Mouse (Mus musculus) MEL (cell line): Measurements from ENCODE around the gene Pccb. TPM values are rescaled to one million over a fixed set of nuclear protein-coding genes. Genes with fewer than 3 reads are reported as not detected.

Source experiments
- DNase-seq: peaks from one replicate; pipeline ENCODE4 v3.0.0; 2011; ENCODE audit warnings: low read depth, low spot score
- H3K27ac ChIP-seq: 2 replicates; pipeline ENCODE4 v1.5.1; 2012; ENCODE audit warnings: low read depth, mild to moderate bottlenecking, control low read depth, low read length, moderate library complexity; ENCODE audit not compliant: control insufficient read depth
- H3K27me3 ChIP-seq, 2 experiments: fragments of 150-350 bp in 1 of 2; sonication (generic) in 1 of 2; 2 replicates each; pipeline ENCODE4 v1.6.1; 2012; ENCODE audit warnings: low read length in 2 of 2, mild to moderate bottlenecking in 2 of 2, improper control_type of control experiment in 1 of 2, moderate library complexity in 1 of 2; ENCODE audit not compliant: insufficient read depth in 2 of 2, control insufficient read depth in 1 of 2
- H3K36me3 ChIP-seq, 2 experiments: 2 replicates each; pipeline ENCODE4 v1.6.1; 2012 to 2014; ENCODE audit warnings: low read length in 2 of 2, improper control_type of control experiment in 1 of 2, inconsistent platforms in 1 of 2, mild to moderate bottlenecking in 1 of 2; ENCODE audit not compliant: insufficient read depth in 2 of 2, control insufficient read depth in 1 of 2
- H3K4me1 ChIP-seq, 2 experiments: fragments of 150-350 bp in 1 of 2; sonication (generic) in 1 of 2; 2 replicates each; pipeline ENCODE4 v1.6.1; 2012; ENCODE audit warnings: low read length in 2 of 2, improper control_type of control experiment in 1 of 2, mild to moderate bottlenecking in 1 of 2; ENCODE audit not compliant: insufficient read depth in 2 of 2, control insufficient read depth in 1 of 2
- H3K4me3 ChIP-seq, 2 experiments: fragments of 150-350 bp in 1 of 2; sonication (generic) in 1 of 2; 2 replicates each; pipeline ENCODE4 v1.5.1; 2012; ENCODE audit warnings: low read depth in 2 of 2, low read length in 2 of 2, mild to moderate bottlenecking in 2 of 2, moderate library complexity in 2 of 2, control low read depth in 1 of 2, improper control_type of control experiment in 1 of 2; ENCODE audit not compliant: control insufficient read depth in 1 of 2, insufficient read depth in 1 of 2
- H3K79me2 ChIP-seq: 2 replicates; pipeline ENCODE4 v1.6.1; 2012; ENCODE audit warnings: mild to moderate bottlenecking, low read length, moderate library complexity; ENCODE audit not compliant: control insufficient read depth, poor library complexity, insufficient read depth
- H3K9ac ChIP-seq: 2 replicates; pipeline ENCODE4 v1.6.1; 2012; ENCODE audit warnings: low read depth, mild to moderate bottlenecking, control low read depth, low read length, moderate library complexity; ENCODE audit not compliant: control insufficient read depth, poor library complexity, severe bottlenecking
- H3K9me3 ChIP-seq: fragments of 150-350 bp; sonication (generic); replicated peaks from 2 replicates; pipeline ENCODE4 v1.6.1; 2012; ENCODE audit warnings: mild to moderate bottlenecking, low read length, improper control_type of control experiment, moderate library complexity; ENCODE audit not compliant: insufficient read depth
- CHD1 ChIP-seq: IDR thresholded peaks from 2 replicates; pipeline ENCODE4 v1.6.1; 2012; ENCODE audit warnings: low read depth, mild to moderate bottlenecking, inconsistent platforms, low read length, improper control_type of control experiment
- CHD2 ChIP-seq: IDR thresholded peaks from 2 replicates; pipeline ENCODE4 v1.6.1; 2011; ENCODE audit warnings: low read length, improper control_type of control experiment
- CTCF ChIP-seq, 3 experiments: IDR thresholded peaks in 2 of 3; conservative IDR thresholded peaks in 1 of 3; 2 replicates each; pipeline ENCODE4 v1.5.1; 2011 to 2012; ENCODE audit warnings: low read length in 3 of 3, low read depth in 2 of 3, mild to moderate bottlenecking in 2 of 3, improper control_type of control experiment in 1 of 3, inconsistent platforms in 1 of 3, mixed read lengths in 1 of 3, moderate library complexity in 1 of 3; ENCODE audit not compliant: control insufficient read depth in 1 of 3, insufficient read depth in 1 of 3, poor library complexity in 1 of 3, severe bottlenecking in 1 of 3
- E2F4 ChIP-seq: IDR thresholded peaks from 2 replicates; pipeline ENCODE4 v1.6.1; 2011; ENCODE audit warnings: low read depth, low read length, improper control_type of control experiment, borderline replicate concordance
- GATA1 ChIP-seq: IDR thresholded peaks from 2 replicates; pipeline ENCODE4 v1.6.1; 2011; ENCODE audit warnings: low read depth, low read length, improper control_type of control experiment
- JUND ChIP-seq: IDR thresholded peaks from 2 replicates; pipeline ENCODE4 v1.6.1; 2011; ENCODE audit warnings: low read depth, mild to moderate bottlenecking, improper control_type of control experiment, low read length
- KAT2A ChIP-seq: conservative IDR thresholded peaks from 2 replicates; pipeline ENCODE4 v1.6.1; 2012; ENCODE audit warnings: low read depth, low read length, improper control_type of control experiment, inconsistent platforms
- MAX ChIP-seq: IDR thresholded peaks from 2 replicates; pipeline ENCODE4 v1.6.1; 2011; ENCODE audit warnings: low read length, improper control_type of control experiment
- MAZ ChIP-seq: IDR thresholded peaks from 2 replicates; pipeline ENCODE4 v1.6.1; 2012; ENCODE audit warnings: low read depth, mild to moderate bottlenecking, inconsistent platforms, low read length, improper control_type of control experiment
- MEF2A ChIP-seq: IDR thresholded peaks from 2 replicates; pipeline ENCODE4 v1.6.1; 2014; ENCODE audit warnings: low read depth, mild to moderate bottlenecking, inconsistent platforms, low read length, improper control_type of control experiment; ENCODE audit not compliant: poor library complexity, insufficient replicate concordance, severe bottlenecking; ENCODE audit errors: extremely low read depth
- MXI1 ChIP-seq: IDR thresholded peaks from 2 replicates; pipeline ENCODE4 v1.6.1; 2011; ENCODE audit warnings: mild to moderate bottlenecking, low read depth, low read length, improper control_type of control experiment
- MYB ChIP-seq: IDR thresholded peaks from 2 replicates; pipeline ENCODE4 v1.6.1; 2011; ENCODE audit warnings: mild to moderate bottlenecking, low read depth, low read length, improper control_type of control experiment
- MYC ChIP-seq: IDR thresholded peaks from 2 replicates; pipeline ENCODE4 v1.6.1; 2011; ENCODE audit warnings: low read depth, mild to moderate bottlenecking, low read length, improper control_type of control experiment, moderate library complexity
- NRF1 ChIP-seq: IDR thresholded peaks from 2 replicates; pipeline ENCODE4 v1.6.1; 2014; ENCODE audit warnings: low read depth, mild to moderate bottlenecking, inconsistent platforms, low read length, improper control_type of control experiment, moderate library complexity; ENCODE audit not compliant: poor library complexity, insufficient read depth, severe bottlenecking
- POLR2A ChIP-seq, 2 experiments: IDR thresholded peaks; 2 replicates each; pipeline ENCODE4 v1.6.1; 2011 to 2012; ENCODE audit warnings: low read length in 2 of 2, mild to moderate bottlenecking in 2 of 2, control low read depth in 1 of 2, improper control_type of control experiment in 1 of 2, low read depth in 1 of 2, moderate library complexity in 1 of 2; ENCODE audit not compliant: control insufficient read depth in 1 of 2, insufficient read depth in 1 of 2, poor library complexity in 1 of 2
- POLR2AphosphoS5 ChIP-seq: IDR thresholded peaks from 2 replicates; pipeline ENCODE4 v1.6.1; 2012; ENCODE audit warnings: low read depth, borderline replicate concordance, mild to moderate bottlenecking, inconsistent platforms, low read length, moderate library complexity, mixed read lengths
- RAD21 ChIP-seq: IDR thresholded peaks from 2 replicates; pipeline ENCODE4 v1.6.1; 2011; ENCODE audit warnings: mild to moderate bottlenecking, low read depth, low read length, improper control_type of control experiment
- RCOR1 ChIP-seq: IDR thresholded peaks from 2 replicates; pipeline ENCODE4 v1.6.1; 2012; ENCODE audit warnings: low read depth, mild to moderate bottlenecking, inconsistent platforms, low read length, improper control_type of control experiment
- SIN3A ChIP-seq: IDR thresholded peaks from 2 replicates; pipeline ENCODE4 v1.6.1; 2012; ENCODE audit warnings: low read length, improper control_type of control experiment, inconsistent platforms
- SMC3 ChIP-seq: IDR thresholded peaks from 2 replicates; pipeline ENCODE4 v1.6.1; 2011; ENCODE audit warnings: low read depth, low read length, improper control_type of control experiment
- TAL1 ChIP-seq: IDR thresholded peaks from 2 replicates; pipeline ENCODE4 v1.6.1; 2012; ENCODE audit warnings: mild to moderate bottlenecking, inconsistent platforms, low read length, moderate library complexity, mixed read lengths
- TBP ChIP-seq: IDR thresholded peaks from 2 replicates; pipeline ENCODE4 v1.8.0; 2011; ENCODE audit warnings: low read depth, low read length, improper control_type of control experiment
- TCF12 ChIP-seq: IDR thresholded peaks from 2 replicates; pipeline ENCODE4 v1.6.1; 2014; ENCODE audit warnings: low read depth, mild to moderate bottlenecking, inconsistent platforms, low read length, improper control_type of control experiment, moderate library complexity
- UBTF ChIP-seq: IDR thresholded peaks from 2 replicates; pipeline ENCODE4 v1.6.1; 2012; ENCODE audit warnings: low read depth, mild to moderate bottlenecking, inconsistent platforms, low read length, improper control_type of control experiment, moderate library complexity, borderline replicate concordance; ENCODE audit not compliant: insufficient read depth
- USF1 ChIP-seq: IDR thresholded peaks from 2 replicates; pipeline ENCODE4 v1.6.1; 2014; ENCODE audit warnings: low read depth, mild to moderate bottlenecking, inconsistent platforms, low read length, improper control_type of control experiment, moderate library complexity
- USF2 ChIP-seq, 2 experiments: IDR thresholded peaks; 2 replicates each; pipeline ENCODE4 v1.6.1; 2011 to 2012; ENCODE audit warnings: improper control_type of control experiment in 2 of 2, low read length in 2 of 2, borderline replicate concordance in 1 of 2, inconsistent platforms in 1 of 2, low read depth in 1 of 2, mild to moderate bottlenecking in 1 of 2; ENCODE audit not compliant: insufficient read depth in 1 of 2
- ZMIZ1 ChIP-seq: IDR thresholded peaks from 2 replicates; pipeline ENCODE4 v1.6.1; 2012; ENCODE audit warnings: low read depth, mild to moderate bottlenecking, inconsistent platforms, low read length, improper control_type of control experiment, moderate library complexity
- ZNF384 ChIP-seq: IDR thresholded peaks from 2 replicates; pipeline ENCODE4 v1.6.1; 2012; ENCODE audit warnings: low read depth, mild to moderate bottlenecking, inconsistent platforms, low read length, improper control_type of control experiment
- polyA plus RNA-seq, 2 experiments: library from polyadenylated mRNA; stranded (reverse) in 1 of 2; unstranded in 1 of 2; fragments of >175 nt in 1 of 2; fragments of >200 nt in 1 of 2; gene quantifications; 2 replicates each; pipeline versions ENCODE4 v1.2.1 to v1.2.4; 2012; ENCODE audit warnings: low replicate concordance in 2 of 2, low read depth in 1 of 2; ENCODE audit not compliant: insufficient read length in 2 of 2, insufficient read depth in 1 of 2, missing spikeins in 1 of 2
- total RNA-seq: library from RNA; depleted of rRNA; stranded (reverse); fragments of 300-350 nt; gene quantifications from 2 replicates; pipeline ENCODE4 v1.2.3, GENCODE M21; 2012

Gene Pccb
- total and polyA plus RNA-seq, 3 experiments: 13.2 to 21.1 TPM; not detected in 1

DNA sequence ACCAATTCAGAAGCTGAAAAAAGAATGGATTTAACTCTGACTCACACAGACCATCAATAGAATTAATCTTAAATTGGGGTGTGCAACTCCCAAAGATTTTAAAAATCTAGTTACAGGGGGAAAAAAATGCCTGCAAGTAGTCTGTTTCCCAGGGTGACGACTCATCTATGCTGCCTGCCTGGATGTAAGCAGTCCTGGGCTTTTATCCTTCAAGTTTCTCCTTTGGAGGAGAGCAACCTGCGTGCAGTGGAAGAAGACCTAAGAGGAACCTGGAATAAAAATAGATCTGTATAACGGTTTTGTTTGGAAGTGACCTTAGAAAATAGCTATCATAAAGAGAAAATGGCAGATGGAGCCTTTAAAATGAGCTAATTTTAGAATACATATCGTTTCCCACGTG lies 37.8 kb upstream of the Pccb start:
- no peak for DNase-seq
- H3K36me3 ChIP-seq: peaks cover 0 to 4% of the 10 kb centered on the region in 2 experiments; a peak in 2 of 4 replicates
- peak overlapping the region; percentile 49 to 64 for H3K4me3 ChIP-seq
- peak overlapping the region; percentile 58 for H3K27ac ChIP-seq
- H3K79me2 ChIP-seq: peaks cover 42% of the 10 kb centered on the region
- no peaks in the 10 kb centered on the region for H3K9me3 ChIP-seq
- TF ChIP-seq CHD1 (no peak), USF1 (no peak), POLR2A (IDR thresholded peaks at IDR 0.05; ENCODE audit: control insufficient read depth in 1 of 2, insufficient read depth in 1 of 2, low read depth in 1 of 2, low read length in 2 of 2, poor library complexity in 1 of 2) (no peak), TAL1 (no peak), MYB (no peak), ZMIZ1 (no peak), E2F4 (no peak), MAZ (no peak), TCF12 (no peak)
- H3K4me1 ChIP-seq: no peaks in the 10 kb centered on the region
- no peaks in the 10 kb centered on the region for H3K27me3 ChIP-seq
- peak overlapping the region; percentile 98 for H3K9ac ChIP-seq

DNA sequence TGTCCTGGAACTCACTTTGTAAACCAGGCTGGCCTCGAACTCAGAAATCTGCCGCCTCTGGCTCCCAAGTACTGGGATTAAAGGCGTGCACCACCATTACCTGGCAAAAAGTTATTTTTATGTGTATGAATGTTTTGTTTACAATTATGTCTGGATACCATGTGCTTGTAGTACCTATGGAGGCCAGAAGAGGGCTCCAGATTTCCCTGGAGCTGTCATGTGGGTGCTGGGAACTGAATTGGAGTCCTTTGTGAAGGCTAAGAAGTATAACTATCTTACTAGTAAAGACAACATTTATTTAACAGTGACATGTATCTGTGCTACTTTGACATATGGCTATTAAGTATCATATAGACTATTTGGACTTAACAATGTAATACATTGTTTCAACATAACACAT lies 35.1 kb upstream of the Pccb start:
- no peak overlapping the region for H3K27ac ChIP-seq
- H3K79me2 ChIP-seq: peaks cover 14% of the 10 kb centered on the region
- H3K36me3 ChIP-seq: peaks cover 0 to 4% of the 10 kb centered on the region in 2 experiments; a peak in 2 of 4 replicates
- H3K4me1 ChIP-seq: no peaks in the 10 kb centered on the region
- H3K4me3 ChIP-seq: no peak overlapping the region
- H3K9ac ChIP-seq: no peak overlapping the region
- TF ChIP-seq MYC: peak; percentile 74
- TF ChIP-seq POLR2AphosphoS5: no peak
- TF ChIP-seq E2F4: no peak
- peak; percentile 30 to 54 (median 52); a peak in 5 of 6 replicates for TF ChIP-seq CTCF (IDR thresholded peaks at IDR 0.05 in 2 of 3, conservative IDR thresholded peaks at IDR 0.05 in 1 of 3; ENCODE audit: control insufficient read depth in 1 of 3, insufficient read depth in 1 of 3, low read depth in 2 of 3, low read length in 3 of 3, poor library complexity in 1 of 3, severe bottlenecking in 1 of 3)
- no peak for TF ChIP-seq CHD1
- TF ChIP-seq TBP: no peak
- TF ChIP-seq POLR2A (IDR thresholded peaks at IDR 0.05; ENCODE audit: control insufficient read depth in 1 of 2, insufficient read depth in 1 of 2, low read depth in 1 of 2, low read length in 2 of 2, poor library complexity in 1 of 2): no peak
- TF ChIP-seq SIN3A: peak; percentile 40; the same call in 1 of the 2 replicates
- TF ChIP-seq MEF2A: no peak
- TF ChIP-seq KAT2A: no peak
- no peak for TF ChIP-seq MXI1
- TF ChIP-seq JUND: no peak
- TF ChIP-seq USF1: no peak
- TF ChIP-seq RAD21: peak; percentile 19
- TF ChIP-seq ZNF384: no peak
- no peak for TF ChIP-seq CHD2
- peak; percentile 52 for TF ChIP-seq SMC3
- no peak for TF ChIP-seq MAZ
- TF ChIP-seq GATA1: no peak
- peak; percentile 68 for TF ChIP-seq MAX
- TF ChIP-seq UBTF: no peak
- no peak for TF ChIP-seq USF2 (IDR thresholded peaks at IDR 0.05; ENCODE audit: borderline replicate concordance in 1 of 2, insufficient read depth in 1 of 2, low read depth in 1 of 2, low read length in 2 of 2)
- TF ChIP-seq RCOR1: no peak
- TF ChIP-seq MYB: no peak
- TF ChIP-seq NRF1: no peak
- TF ChIP-seq, all 39 proteins: peak for 6
- H3K9me3 ChIP-seq: no peaks in the 10 kb centered on the region
- no peaks in the 10 kb centered on the region for H3K27me3 ChIP-seq
- peak; percentile 61 for DNase-seq
